Mouse (Mus musculus): ENCODE measurements around the gene Mrps6. TPM values are rescaled to one million over a fixed set of nuclear protein-coding genes. Genes with fewer than 3 reads are reported as not detected.

The Mrps6 gene
- total and polyA plus RNA-seq, 3 experiments, result 28.4 to 93.4 (median 39.7) TPM

- no peak overlapping the region for H3K4me2 ChIP-seq (ENCODE audit: insufficient read depth, low read depth, poor library complexity, severe bottlenecking)
- H3K79me2 ChIP-seq (replicated peaks; ENCODE audit: control insufficient read depth, extremely low read depth, insufficient read depth, poor library complexity, severe bottlenecking), result no peaks in the 10 kb centered on the region
- no peak for DNase-seq (ENCODE audit: extremely low read depth)
- H3K36me3 ChIP-seq (replicated peaks in 1 of 2; ENCODE audit: control insufficient read depth in 1 of 2, insufficient read depth in 1 of 2, low read length in 1 of 2), result peaks cover 3 to 30% of the 10 kb centered on the region in 2 experiments
- TF ChIP-seq UBTF (IDR thresholded peaks at IDR 0.05; ENCODE audit: low read depth, low read length), result no peak
- TF ChIP-seq JUN (IDR thresholded peaks at IDR 0.05; ENCODE audit: insufficient read depth, low read depth, low read length), result no peak
- no peak for TF ChIP-seq GABPA (IDR thresholded peaks at IDR 0.05; ENCODE audit: insufficient replicate concordance, low read depth, low read length)
- TF ChIP-seq PAX5 (IDR thresholded peaks at IDR 0.05; ENCODE audit: low read length), result no peak
- no peak for TF ChIP-seq POLR2AphosphoS2 (IDR thresholded peaks at IDR 0.05; ENCODE audit: low read depth, low read length)
- no peak for TF ChIP-seq CHD1 (IDR thresholded peaks at IDR 0.05; ENCODE audit: low read depth, low read length)
- H3K27ac ChIP-seq (ENCODE audit: insufficient read depth, low read depth), result no peak overlapping the region
- dilution Hi-C loops (cut with MboI; ENCODE audit: extremely low pct_ligation_motif_present, extremely low pct_unique_long_range_greater_than_20kb, low sequenced_read_pairs), result no loop called here
- no peaks in the 10 kb centered on the region for H3K9me3 ChIP-seq (replicated peaks; ENCODE audit: low read length)
- in situ Hi-C loops (cut with MboI; ENCODE audit: low pct_ligation_motif_present, low pct_unique_long_range_greater_than_20kb, low sequenced_read_pairs), result no loop called here
- H3K4me1 ChIP-seq (ENCODE audit: control insufficient read depth in 1 of 2, insufficient read depth in 2 of 2), result peaks cover 0 to 8% of the 10 kb centered on the region in 2 experiments; a peak in 1 of 4 replicates
- H3K4me3 ChIP-seq (replicated peaks in 1 of 3; ENCODE audit: low read depth in 2 of 3, low read length in 2 of 3, poor library complexity in 1 of 3), result no peak overlapping the region
- no peak overlapping the region for H3K9ac ChIP-seq (ENCODE audit: insufficient read depth, low read depth)
- no peaks in the 10 kb centered on the region for H3K27me3 ChIP-seq (replicated peaks)
Observed at GRCm38 (mm10) chr16:92115611-92116421, 57.7 kb downstream of the Mrps6 start.

- no peak for DNase-seq (ENCODE audit: extremely low read depth)
- TF ChIP-seq USF2 (conservative IDR thresholded peaks at IDR 0.05; ENCODE audit: low read depth, low read length) (no peak), TCF12 (IDR thresholded peaks at IDR 0.05; ENCODE audit: low read depth, low read length) (no peak), POLR2AphosphoS2 (IDR thresholded peaks at IDR 0.05; ENCODE audit: low read depth, low read length) (no peak), CTCF (conservative IDR thresholded peaks at IDR 0.05 in 1 of 2, IDR thresholded peaks at IDR 0.05 in 1 of 2; ENCODE audit: low read depth in 2 of 2, low read length in 2 of 2) (no peak), MAFK (IDR thresholded peaks at IDR 0.05; ENCODE audit: insufficient replicate concordance, low read length) (no peak), ZKSCAN1 (IDR thresholded peaks at IDR 0.05; ENCODE audit: borderline replicate concordance, low read depth, low read length) (no peak), NELFE (IDR thresholded peaks at IDR 0.05; ENCODE audit: low read depth, low read length) (no peak), NRF1 (IDR thresholded peaks at IDR 0.05; ENCODE audit: low read depth, low read length) (no peak)
- no peak overlapping the region for H3K9ac ChIP-seq (ENCODE audit: insufficient read depth, low read depth)
- no peak overlapping the region for H3K4me3 ChIP-seq (replicated peaks in 1 of 3; ENCODE audit: low read depth in 2 of 3, low read length in 2 of 3, poor library complexity in 1 of 3)
- no peak overlapping the region for H3K27ac ChIP-seq (ENCODE audit: insufficient read depth, low read depth)
- in situ Hi-C loops (cut with MboI; ENCODE audit: low pct_ligation_motif_present, low pct_unique_long_range_greater_than_20kb, low sequenced_read_pairs), result no loop called here
- H3K9me3 ChIP-seq (replicated peaks; ENCODE audit: low read length), result no peaks in the 10 kb centered on the region
- H3K79me2 ChIP-seq (replicated peaks; ENCODE audit: control insufficient read depth, extremely low read depth, insufficient read depth, poor library complexity, severe bottlenecking), result no peaks in the 10 kb centered on the region
- H3K4me2 ChIP-seq (ENCODE audit: insufficient read depth, low read depth, poor library complexity, severe bottlenecking), result no peak overlapping the region
- H3K36me3 ChIP-seq (replicated peaks in 1 of 2; ENCODE audit: control insufficient read depth in 1 of 2, insufficient read depth in 1 of 2, low read length in 1 of 2), result peaks cover 0 to 13% of the 10 kb centered on the region in 2 experiments
- dilution Hi-C loops (cut with MboI; ENCODE audit: extremely low pct_ligation_motif_present, extremely low pct_unique_long_range_greater_than_20kb, low sequenced_read_pairs), result no loop called here
- no peaks in the 10 kb centered on the region for H3K27me3 ChIP-seq (replicated peaks)
- H3K4me1 ChIP-seq (ENCODE audit: control insufficient read depth in 1 of 2, insufficient read depth in 2 of 2), result peaks cover 0 to 8% of the 10 kb centered on the region in 2 experiments; a peak in 1 of 4 replicates
Observed at GRCm38 (mm10) chr16:92117337-92118209, 59.5 kb downstream of the Mrps6 start.
